Mouse (Mus musculus): ENCODE measurements at regions not wholly inside any gene's neighbourhood (a gene's known extent, or its start where the extent isn't known, plus 50 kb on each side); places are given as distances from the start of the nearest gene placed in this dataset.
"Not testable (repeated sequence)": the region's sequence is repeated elsewhere in the genome, so short reads cannot be mapped to it uniquely, and the experiment has no call there.

GRCm38 (mm10) chr14:52566920-52567319, 71.4 kb upstream of the Olfr1507 start:
- no peak for DNase-seq (ENCODE audit: extremely low spot score)

GRCm38 (mm10) chr14:52565606-52566005, 70.1 kb upstream of the Olfr1507 start:
- DNase-seq (ENCODE audit: extremely low spot score): no peak

- not testable (repeated sequence) for DNase-seq (ENCODE audit: extremely low spot score)
These were observed 60.8 kb upstream of the Olfr1507 start for GRCm38 (mm10) chr14:52556340-52556739.

GRCm38 (mm10) chr14:52553399-52553798, 57.9 kb upstream of the Olfr1507 start:
- DNase-seq (ENCODE audit: extremely low spot score): no peak

- no peak for DNase-seq (ENCODE audit: extremely low spot score)
These were observed 52.4 kb upstream of the Olfr1507 start for GRCm38 (mm10) chr14:52547933-52548332.

Data from embryo, embryonic 9.5 days (tissue).